Mouse (Mus musculus) kidney, adult 2 months (tissue): Measurements from ENCODE around the gene Rassf2.

Experiments used
- CTCF ChIP-seq: fragments of 200-500 bp; conservative IDR thresholded peaks from 2 replicates; pipeline ENCODE4 v1.5.1; 2011; ENCODE audit warnings: low read depth, mild to moderate bottlenecking, control low read depth, low read length, moderate library complexity, mixed read lengths; ENCODE audit not compliant: insufficient read depth, insufficient read length
- POLR2A ChIP-seq: fragments of 200-500 bp; IDR thresholded peaks from one replicate; pipeline ENCODE4 v1.6.1; 2011; ENCODE audit warnings: low read depth, low read length, control low read depth

DNA sequence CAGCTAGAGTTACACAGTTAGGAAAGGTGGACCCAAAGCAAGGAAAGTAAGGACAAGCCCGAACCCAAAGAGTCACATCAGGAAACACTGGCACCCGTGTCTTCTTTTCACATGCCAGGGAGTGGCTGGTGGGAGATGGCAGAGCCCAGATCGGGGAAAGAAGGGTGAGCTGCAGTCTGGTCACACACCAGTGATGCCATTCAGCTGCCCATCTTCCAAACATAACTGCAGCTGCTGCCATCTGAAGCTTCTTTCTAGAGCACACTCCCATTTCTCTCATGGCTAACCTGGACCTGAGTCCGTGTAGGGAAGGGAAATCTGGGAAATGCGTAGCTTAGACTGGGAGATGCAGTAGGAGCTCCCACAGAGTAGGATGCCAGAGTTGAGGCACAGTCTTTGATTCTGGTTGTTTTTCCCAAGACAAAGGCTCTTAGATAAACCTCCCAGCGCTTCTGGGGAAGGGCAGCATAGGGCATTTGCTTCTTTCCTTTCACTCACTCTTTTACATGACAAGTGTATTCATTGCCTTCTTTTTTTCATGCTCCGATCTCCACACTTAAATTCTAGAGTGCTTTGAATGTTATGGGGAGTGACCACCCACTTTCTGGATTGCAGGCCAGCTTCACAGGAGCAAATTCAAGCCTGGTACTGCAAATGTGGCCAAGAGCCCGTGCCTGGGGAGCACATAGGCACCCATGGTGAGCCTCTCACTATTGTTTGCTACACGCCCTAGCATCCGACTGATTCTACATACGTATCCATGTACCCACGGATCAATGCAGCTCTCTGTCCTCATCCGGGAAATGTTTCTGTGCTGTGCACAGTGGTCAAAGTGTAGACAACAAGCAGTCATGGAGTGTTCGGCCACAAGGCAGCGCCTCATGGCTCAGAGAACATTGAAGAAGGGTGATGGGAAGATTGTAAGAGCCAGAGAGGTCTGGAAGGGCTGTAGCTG is 14.5 kb upstream of the Rassf2 start:
- TF ChIP-seq POLR2A (no peak), CTCF (no peak)
